Mouse (Mus musculus) intestine, embryonic 15.5 days (tissue): ENCODE data around the gene Deaf1. TPM values are rescaled to one million over a fixed set of nuclear protein-coding genes. Genes with fewer than 3 reads are reported as not detected.

Experiments
- ATAC-seq: fragments of 200-750 bp; cut with Nextera tagmentation; 2 replicates; pipeline ENCODE4 v1.8.0; 2017; ENCODE audit warnings: moderate TSS enrichment, moderate library complexity
- H3K27ac ChIP-seq: fragments of 300-500 bp; sonication (generic); 2 replicates; pipeline ENCODE4 v1.5.1; 2015; ENCODE audit warnings: mild to moderate bottlenecking, inconsistent platforms
- H3K27me3 ChIP-seq: fragments of 300-500 bp; sonication (generic); replicated peaks from 2 replicates; pipeline ENCODE4 v1.6.1; 2015; ENCODE audit warnings: inconsistent platforms
- H3K36me3 ChIP-seq: fragments of 300-500 bp; sonication (generic); 2 replicates; pipeline ENCODE4 v1.6.1; 2015; ENCODE audit warnings: inconsistent platforms
- H3K4me1 ChIP-seq: fragments of 300-500 bp; sonication (generic); replicated peaks from 2 replicates; pipeline ENCODE4 v1.6.1; 2015; ENCODE audit warnings: inconsistent platforms
- H3K4me2 ChIP-seq: fragments of 300-500 bp; sonication (generic); replicated peaks from 2 replicates; pipeline ENCODE4 v1.6.1; 2015; ENCODE audit warnings: mild to moderate bottlenecking, inconsistent platforms
- H3K4me3 ChIP-seq: fragments of 300-500 bp; sonication (generic); replicated peaks from 2 replicates; pipeline ENCODE4 v1.5.1; 2015; ENCODE audit warnings: inconsistent platforms
- H3K9ac ChIP-seq: fragments of 300-500 bp; sonication (generic); 2 replicates; pipeline ENCODE4 v1.6.1; 2015; ENCODE audit warnings: inconsistent platforms
- H3K9me3 ChIP-seq: fragments of 300-500 bp; sonication (generic); 2 replicates; pipeline ENCODE4 v1.6.1; 2016; ENCODE audit warnings: inconsistent platforms
- WGBS: fragments of 180-500 bp; shearing (Covaris S2); methylation state at CpG from one replicate; pipeline ENCODE4 v1.1.7; 2015; 5-methylcytosine and 5-hydroxymethylcytosine counted together
- polyA plus RNA-seq: library from polyadenylated mRNA; unstranded; fragments of >200 nt; fragmentation: Nextera tagmentation; extraction: Ambion mirVana; gene quantifications from 2 replicates; pipeline ENCODE4 v1.2.1, GENCODE M21; 2015

Deaf1 gene
- polyA plus RNA-seq, 1 experiment from 2014 or later: 63.5 TPM

DNA sequence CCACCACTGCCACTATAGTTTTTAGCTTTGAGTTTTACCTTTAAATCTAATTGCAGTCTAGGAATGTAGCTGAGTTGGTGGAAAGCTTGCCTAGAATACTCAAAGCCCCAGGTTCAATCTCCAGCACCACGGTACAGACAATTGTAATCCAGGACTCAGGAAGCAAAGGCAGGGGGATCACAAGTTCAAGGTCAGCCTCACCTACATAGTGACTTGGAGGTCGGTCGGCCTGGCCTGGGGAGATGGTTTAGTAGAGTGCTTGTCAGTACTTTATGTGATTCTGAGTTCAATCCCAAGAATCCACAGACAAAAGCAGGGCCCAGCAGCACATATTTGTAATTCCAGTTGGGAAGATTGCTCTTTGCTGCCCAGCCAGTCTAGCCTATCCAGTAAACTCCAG is 39.4 kb downstream of the Deaf1 start:
- H3K9ac ChIP-seq: no peak overlapping the region
- no peak for ATAC-seq
- WGBS: 85% methylated on average over 3 of the region's 3 CpGs
- H3K9me3 ChIP-seq: no peaks in the 10 kb centered on the region
- no peak overlapping the region for H3K4me2 ChIP-seq
- H3K4me1 ChIP-seq: peaks cover 9% of the 10 kb centered on the region
- no peak overlapping the region for H3K27ac ChIP-seq
- H3K4me3 ChIP-seq: no peak overlapping the region
- peaks cover 23% of the 10 kb centered on the region for H3K27me3 ChIP-seq
- no peaks in the 10 kb centered on the region for H3K36me3 ChIP-seq

DNA sequence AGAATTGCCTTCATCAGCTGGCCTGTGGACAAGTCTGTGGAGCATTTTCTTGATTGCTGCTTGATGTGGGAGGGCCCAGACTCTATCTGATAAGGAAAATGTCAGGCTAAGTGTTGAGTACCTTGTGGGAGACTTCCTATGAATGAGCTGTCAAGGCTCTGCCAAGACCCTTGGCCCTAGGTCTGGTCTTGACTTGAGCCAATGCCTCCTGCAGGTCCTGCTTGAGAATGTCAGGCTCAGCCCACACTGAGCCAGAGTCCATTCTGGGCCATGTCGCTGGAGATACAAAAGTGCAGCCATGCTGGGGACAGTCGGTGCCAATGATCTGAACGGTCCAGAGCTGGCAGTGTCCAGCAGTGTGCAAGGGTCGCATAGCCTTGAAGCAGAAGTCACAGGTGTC is 44.7 kb downstream of the Deaf1 start:
- no peak overlapping the region for H3K4me3 ChIP-seq
- ATAC-seq: no peak
- H3K4me2 ChIP-seq: no peak overlapping the region
- H3K9me3 ChIP-seq: no peaks in the 10 kb centered on the region
- H3K9ac ChIP-seq: no peak overlapping the region
- H3K4me1 ChIP-seq: peaks cover 11% of the 10 kb centered on the region
- H3K27me3 ChIP-seq: no peaks in the 10 kb centered on the region
- H3K27ac ChIP-seq: no peak overlapping the region
- H3K36me3 ChIP-seq: no peaks in the 10 kb centered on the region
- WGBS: 86% methylated on average over 4 of the region's 4 CpGs

DNA sequence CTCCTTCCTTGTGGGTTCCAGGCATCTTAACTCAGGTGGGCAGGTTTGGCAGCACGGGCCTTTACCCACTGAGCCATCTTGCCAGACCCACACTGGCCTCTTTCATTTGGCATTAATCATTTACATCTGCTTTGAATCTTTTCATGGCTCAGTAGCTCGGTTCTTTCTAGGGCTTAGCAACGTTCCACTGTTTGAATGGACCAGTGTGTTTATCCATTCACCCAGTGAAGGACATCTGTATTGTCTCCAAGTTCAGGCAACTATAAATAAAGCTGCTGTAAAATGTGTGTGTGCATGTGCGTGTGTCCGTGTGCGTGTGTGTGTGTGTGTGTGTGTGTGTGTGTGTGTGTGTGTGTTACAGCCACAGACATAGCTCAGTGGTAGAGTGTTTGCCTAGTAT is 46.0 kb downstream of the Deaf1 start:
- Histone ChIP-seq H3K4me2 (no peak overlapping the region), H3K9ac (no peak overlapping the region), H3K4me1 (peaks cover 15% of the 10 kb centered on the region), H3K27me3 (no peaks in the 10 kb centered on the region), H3K4me3 (no peak overlapping the region), H3K27ac (no peak overlapping the region), H3K9me3 (no peaks in the 10 kb centered on the region), H3K36me3 (no peaks in the 10 kb centered on the region)
- no peak for ATAC-seq
- 42% methylated on average over 6 of the region's 6 CpGs for WGBS

DNA sequence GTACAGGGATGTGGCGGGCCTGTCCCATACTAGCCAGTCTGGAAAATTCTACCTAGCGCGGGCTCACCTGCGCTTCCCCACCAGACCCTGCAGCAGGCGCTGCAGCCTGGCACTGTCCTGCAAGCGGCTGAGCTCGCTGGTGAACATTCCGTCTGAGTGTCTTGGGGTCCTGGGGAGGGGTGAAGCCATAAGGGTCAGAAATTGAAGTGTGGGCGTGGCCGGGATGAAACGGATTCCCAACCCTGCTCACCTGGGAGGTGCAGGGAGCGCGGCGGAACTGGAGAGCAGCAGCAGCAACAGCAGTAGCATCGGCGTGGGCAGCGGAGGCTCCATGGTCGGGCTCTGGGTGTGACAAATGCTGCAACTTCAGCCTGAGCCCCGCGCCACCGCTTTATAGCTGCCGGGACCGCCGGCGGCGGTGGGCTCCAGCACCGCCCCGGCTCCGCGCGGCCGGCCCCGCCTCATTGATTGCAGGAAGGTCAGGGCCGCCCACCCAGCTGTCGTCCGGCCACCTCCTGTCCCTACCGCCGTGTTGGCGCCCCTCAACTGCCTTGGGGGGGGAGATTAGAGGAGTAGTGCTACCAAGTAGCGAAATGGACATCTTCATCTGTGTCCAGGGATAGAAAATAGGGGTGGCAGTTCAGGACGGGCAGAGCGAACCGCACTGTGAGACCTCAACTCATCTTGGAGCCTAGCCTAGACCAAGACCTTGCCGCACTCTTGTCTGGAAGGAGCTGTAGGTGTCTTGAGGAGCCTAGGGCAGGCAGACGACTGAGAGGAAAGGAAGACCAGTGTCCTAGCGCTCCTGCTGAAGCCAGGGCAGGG is 48.5 kb downstream of the Deaf1 start, which contains the start of gene Sct:
Gene Sct (minus strand): TSS at position 368 of the 825 bp plus-strand sequence.
- Histone ChIP-seq H3K4me1 (peaks cover 19% of the 10 kb centered on the region), H3K36me3 (no peaks in the 10 kb centered on the region), H3K4me3 (peak within 1 kb of the TSS; percentile 50), H3K9me3 (no peaks in the 10 kb centered on the region), H3K27me3 (no peaks in the 10 kb centered on the region), H3K27ac (peak within 1 kb of the TSS; percentile 84), H3K4me2 (peak within 1 kb of the TSS; percentile 99), H3K9ac (peak within 1 kb of the TSS; percentile 53)
- peak; percentile 53 for ATAC-seq
- WGBS: 3% methylated on average over 46 of the region's 46 CpGs

DNA sequence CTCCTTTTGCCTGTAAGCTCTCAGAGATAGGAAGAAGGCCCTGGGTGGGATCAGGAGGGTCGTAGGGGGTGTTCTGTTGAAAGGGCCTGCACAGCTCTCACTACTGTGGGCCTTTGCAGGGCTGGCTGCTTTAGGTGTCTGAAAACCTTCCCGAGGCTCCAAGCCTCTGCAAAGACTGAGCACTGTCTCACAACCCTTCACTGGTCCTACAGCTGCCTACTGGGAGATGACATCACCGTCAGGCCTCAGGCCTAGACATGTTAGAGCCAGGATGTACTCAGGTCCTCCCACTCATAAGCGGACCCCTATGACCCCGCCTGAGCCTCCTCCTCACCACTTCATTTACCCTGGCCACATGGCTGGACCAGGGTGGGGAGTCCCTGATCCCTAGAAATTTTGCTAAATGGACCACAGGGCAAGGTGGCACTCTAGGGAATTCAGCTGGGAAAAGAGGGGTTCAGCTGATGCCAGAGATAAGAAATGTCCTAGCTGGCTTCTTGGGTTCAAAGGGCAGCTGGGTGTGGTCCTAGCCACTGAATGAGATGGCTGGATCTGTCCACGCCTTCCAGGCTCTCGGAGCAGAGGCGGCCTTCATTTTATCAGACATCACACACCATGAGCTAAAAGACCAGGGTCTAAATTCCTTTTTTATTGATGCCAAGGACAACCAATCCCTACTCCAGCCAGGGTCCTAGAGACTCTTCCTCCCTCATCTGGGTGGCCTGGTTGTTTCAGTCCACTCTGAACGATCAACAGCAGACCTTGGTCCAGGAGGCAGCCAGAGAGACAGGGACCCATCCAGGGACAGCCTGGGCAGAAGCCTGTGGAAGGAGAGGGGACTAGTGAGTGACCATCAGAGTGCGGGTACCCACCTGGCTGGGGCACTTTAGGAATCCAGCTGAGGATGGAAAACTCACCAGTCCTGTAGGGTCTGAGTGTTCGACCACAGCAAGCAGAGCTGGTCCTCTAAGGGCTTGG is 49.5 kb downstream of the Deaf1 start:
- Histone ChIP-seq H3K27me3 (no peaks in the 10 kb centered on the region), H3K36me3 (no peaks in the 10 kb centered on the region), H3K9me3 (no peaks in the 10 kb centered on the region), H3K4me3 (peak overlapping the region; percentile 50; the same call in 1 of the 2 replicates), H3K9ac (0 out of 2 replicates have a peak overlapping the region, but pooled peaks have one; percentile 53), H3K27ac (peak overlapping the region; percentile 84), H3K4me2 (peak overlapping the region; percentile 99), H3K4me1 (peaks cover 19% of the 10 kb centered on the region)
- 59% methylated on average over 11 of the region's 11 CpGs for WGBS
- peak; percentile 36 for ATAC-seq

DNA sequence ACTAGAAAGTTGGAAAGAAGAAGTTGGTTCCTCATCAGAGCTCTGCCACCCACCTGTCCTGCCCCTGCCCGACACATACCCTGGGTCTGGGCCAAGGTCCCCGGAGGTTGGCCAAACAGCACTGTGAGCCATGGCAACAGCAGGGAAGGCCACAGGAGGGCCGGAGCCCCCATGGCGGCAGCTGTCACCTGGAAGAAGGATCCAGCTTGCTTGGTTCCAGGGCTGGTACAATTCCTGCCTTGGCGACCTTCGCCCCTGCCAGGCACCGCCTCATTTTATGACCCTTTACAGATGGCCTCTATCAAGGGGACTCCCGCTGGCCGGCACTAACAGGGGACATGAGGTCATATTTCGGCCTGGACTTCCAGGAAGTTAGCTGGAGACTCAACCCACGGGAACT is 50.9 kb downstream of the Deaf1 start, which contains the start of gene Cdhr5:
Gene Cdhr5 (minus strand): TSS at position 241 of the 400 bp plus-strand sequence.
- Histone ChIP-seq H3K27ac (peak within 1 kb of the TSS; percentile 84), H3K27me3 (no peaks in the 10 kb centered on the region), H3K9me3 (no peaks in the 10 kb centered on the region), H3K36me3 (no peaks in the 10 kb centered on the region), H3K4me3 (peak within 1 kb of the TSS; percentile 36), H3K4me2 (peak within 1 kb of the TSS; percentile 99), H3K4me1 (peaks cover 19% of the 10 kb centered on the region), H3K9ac (peak within 1 kb of the TSS; percentile 18)
- WGBS: 28% methylated on average over 11 of the region's 11 CpGs
- peak; percentile 85 for ATAC-seq

DNA sequence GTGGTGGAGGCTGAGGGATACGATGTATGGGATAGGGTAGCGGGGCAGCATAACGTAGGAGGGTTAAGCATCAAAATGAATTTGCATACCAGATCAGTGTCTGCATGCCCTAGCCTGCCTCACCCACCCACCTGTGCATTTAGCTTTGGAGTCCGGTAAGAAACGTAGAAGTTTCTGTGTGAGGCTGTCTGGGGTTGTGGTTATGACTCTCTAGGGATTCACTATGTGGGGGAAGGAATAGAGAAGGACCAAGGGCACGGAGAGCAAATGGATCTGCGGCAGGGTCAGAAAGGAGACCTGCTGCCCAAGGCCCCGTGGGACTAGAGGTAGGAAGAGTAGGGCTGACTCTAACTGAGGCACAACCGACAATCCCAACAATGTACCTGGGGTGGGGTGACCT is 52.1 kb downstream of the Deaf1 start:
- Histone ChIP-seq H3K4me3 (peak overlapping the region; percentile 36), H3K4me2 (peak overlapping the region; percentile 99), H3K36me3 (no peaks in the 10 kb centered on the region), H3K9ac (no peak overlapping the region), H3K27ac (peak overlapping the region; percentile 84; the same call in 1 of the 2 replicates), H3K27me3 (no peaks in the 10 kb centered on the region), H3K4me1 (peaks cover 19% of the 10 kb centered on the region), H3K9me3 (no peaks in the 10 kb centered on the region)
- 83% methylated on average over 9 of the region's 9 CpGs for WGBS
- no peak for ATAC-seq

DNA sequence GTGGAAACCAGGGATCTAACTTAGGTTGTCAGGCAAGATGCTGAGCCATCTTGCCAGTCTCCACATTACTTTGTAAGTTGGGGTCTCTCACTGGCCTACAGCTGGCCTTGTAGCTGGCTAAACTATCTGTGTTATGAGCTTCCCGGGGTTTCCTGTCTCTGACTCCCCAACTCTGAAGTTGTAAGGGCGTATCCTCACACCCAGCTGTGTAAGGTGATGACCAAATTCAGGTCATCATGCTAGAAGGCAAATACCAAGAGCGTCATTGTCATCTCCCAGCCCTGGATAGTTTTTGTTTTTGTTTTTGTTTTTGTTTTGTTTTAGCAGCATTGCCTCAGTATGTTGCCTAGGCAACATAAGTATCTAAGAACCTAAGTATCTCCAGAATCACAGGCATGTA is 56.9 kb downstream of the Deaf1 start:
- no peaks in the 10 kb centered on the region for H3K9me3 ChIP-seq
- no peak for ATAC-seq
- no peak overlapping the region for H3K4me3 ChIP-seq
- WGBS: 76% methylated on average over 3 of the region's 3 CpGs
- H3K9ac ChIP-seq: no peak overlapping the region
- no peak overlapping the region for H3K27ac ChIP-seq
- no peaks in the 10 kb centered on the region for H3K27me3 ChIP-seq
- H3K4me2 ChIP-seq: no peak overlapping the region
- H3K36me3 ChIP-seq: no peaks in the 10 kb centered on the region
- peaks cover 7% of the 10 kb centered on the region for H3K4me1 ChIP-seq

DNA sequence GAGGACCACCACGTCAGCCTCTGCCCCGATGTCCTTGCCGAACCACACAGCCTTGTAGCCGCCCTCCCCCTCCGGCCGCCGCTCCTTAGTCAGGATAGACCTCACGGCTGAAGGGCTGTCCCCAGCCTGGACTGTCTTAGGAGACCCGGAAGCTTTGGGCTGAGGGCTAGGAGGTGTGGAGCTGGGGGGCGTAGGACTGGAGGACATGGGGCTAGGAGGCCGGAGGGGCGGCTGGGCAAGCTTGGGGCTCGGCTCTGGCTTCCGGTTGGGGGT is 58.3 kb downstream of the Deaf1 start:
- Histone ChIP-seq H3K4me1 (peaks cover 12% of the 10 kb centered on the region), H3K9ac (no peak overlapping the region), H3K27me3 (no peaks in the 10 kb centered on the region), H3K4me2 (no peak overlapping the region), H3K4me3 (no peak overlapping the region), H3K9me3 (no peaks in the 10 kb centered on the region), H3K27ac (no peak overlapping the region), H3K36me3 (no peaks in the 10 kb centered on the region)
- 79% methylated on average over 14 of the region's 14 CpGs for WGBS
- ATAC-seq: no peak

DNA sequence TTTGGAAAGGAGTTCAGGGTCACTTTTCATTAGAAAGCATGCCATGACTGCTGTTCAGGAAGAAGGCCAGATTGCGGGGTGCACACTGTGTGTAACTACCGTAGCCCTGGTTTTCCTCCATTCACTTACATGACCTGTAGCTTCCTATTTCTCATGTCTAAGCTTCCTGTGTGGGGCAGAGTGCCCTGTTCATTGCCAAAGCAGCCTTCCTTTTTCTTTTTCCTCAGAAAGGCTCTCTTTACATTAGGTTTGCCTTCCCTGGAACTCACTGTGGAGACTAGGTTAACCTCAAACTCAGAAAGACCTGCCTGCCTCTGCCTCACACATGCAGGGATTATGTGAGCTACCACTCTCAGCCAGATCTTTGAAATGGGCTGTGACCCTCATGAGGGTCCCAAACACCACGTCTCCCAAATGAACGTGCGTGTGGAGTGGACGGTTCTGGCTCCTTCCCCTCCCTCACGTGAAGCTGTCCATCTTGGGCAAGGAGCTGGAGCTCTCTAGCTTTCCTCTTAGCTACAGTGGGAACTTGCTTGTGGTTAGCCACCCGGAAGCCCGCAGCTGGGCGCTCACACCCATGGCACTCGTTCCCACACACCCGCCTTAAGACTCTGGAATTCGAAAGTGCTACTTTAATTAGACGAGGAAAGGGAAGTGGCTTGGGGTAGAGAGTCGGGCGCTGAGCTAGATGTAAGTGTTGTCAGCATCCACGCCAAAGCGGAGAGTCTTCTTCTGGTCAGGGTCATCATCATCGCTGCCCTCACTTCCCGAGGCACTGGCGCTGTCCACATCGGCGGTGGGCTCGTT is 58.8 kb downstream of the Deaf1 start:
- Histone ChIP-seq H3K9me3 (no peaks in the 10 kb centered on the region), H3K9ac (no peak overlapping the region), H3K27me3 (no peaks in the 10 kb centered on the region), H3K4me3 (no peak overlapping the region), H3K27ac (no peak overlapping the region), H3K4me2 (no peak overlapping the region; the same call in 1 of the 2 replicates), H3K36me3 (peaks cover 4% of the 10 kb centered on the region), H3K4me1 (peaks cover 12% of the 10 kb centered on the region)
- 65% methylated on average over 24 of the region's 24 CpGs for WGBS
- no peak for ATAC-seq

DNA sequence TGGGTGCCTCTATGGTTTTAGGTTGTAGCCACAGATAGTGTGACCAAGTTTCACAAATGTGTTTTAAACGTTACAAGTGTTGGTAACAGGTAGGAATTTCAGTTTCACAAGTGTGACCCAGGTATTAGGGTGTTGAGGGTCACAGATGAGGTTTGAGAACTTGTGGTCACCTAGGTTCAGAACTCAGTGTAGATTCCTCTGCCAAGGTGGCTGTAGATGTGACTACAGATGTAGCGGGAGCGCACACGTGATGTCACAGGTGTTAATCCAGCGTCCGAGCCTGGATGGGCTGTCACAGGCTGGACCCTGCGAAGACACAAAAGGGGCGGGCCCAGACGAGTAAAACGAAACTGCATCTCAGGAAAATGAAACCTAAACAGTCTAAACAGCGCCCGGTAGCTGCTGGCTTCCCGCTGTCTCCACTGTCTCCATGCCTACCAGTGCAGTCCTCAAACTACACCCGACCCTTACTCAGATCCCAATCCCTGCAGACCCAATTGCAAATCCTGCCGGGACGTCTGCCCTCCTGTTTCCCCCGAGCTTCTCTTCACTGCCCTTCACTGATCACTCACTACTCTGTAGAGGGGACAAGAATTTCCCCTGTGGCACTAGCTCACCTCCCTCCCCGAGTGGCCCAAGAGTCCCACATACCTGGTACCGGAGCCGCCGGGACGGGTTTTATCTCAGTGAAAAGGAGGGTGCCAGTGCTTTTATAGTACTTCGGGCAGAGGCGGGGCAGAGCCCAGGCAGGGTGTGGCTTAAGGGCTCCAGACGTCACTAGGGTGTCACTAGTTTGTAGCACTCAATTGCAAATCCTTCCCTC is 61.5 kb downstream of the Deaf1 start, which contains the start of gene Irf7:
Gene Irf7 (minus strand): TSS at position 743 of the 823 bp plus-strand sequence.
- ATAC-seq: peak; percentile 80
- H3K27me3 ChIP-seq: no peaks in the 10 kb centered on the region
- H3K4me3 ChIP-seq: peak within 1 kb of the TSS; percentile 60
- no peaks in the 10 kb centered on the region for H3K9me3 ChIP-seq
- WGBS: 8% methylated on average over 25 of the region's 25 CpGs
- no peak within 1 kb of the TSS; the same call in 1 of the 2 replicates for H3K27ac ChIP-seq
- peak within 1 kb of the TSS; percentile 46 for H3K9ac ChIP-seq
- peaks cover 31% of the 10 kb centered on the region for H3K36me3 ChIP-seq
- H3K4me2 ChIP-seq: peak within 1 kb of the TSS; percentile 88
- H3K4me1 ChIP-seq: peaks cover 12% of the 10 kb centered on the region
